Mouse (Mus musculus) midbrain, embryonic 13.5 days (tissue): ENCODE results near the gene Rgs6. TPM values are rescaled to one million over a fixed set of nuclear protein-coding genes. Genes with fewer than 3 reads are reported as not detected.

Source experiments
- ATAC-seq: fragments of 200-750 bp; cut with Nextera tagmentation; 2 replicates; pipeline ENCODE4 v1.8.0; 2017; ENCODE audit warnings: mild to moderate bottlenecking, moderate TSS enrichment, moderate library complexity
- H3K27ac ChIP-seq: fragments of 300-500 bp; sonication (generic); 2 replicates; pipeline ENCODE4 v1.5.1; 2015; ENCODE audit warnings: inconsistent platforms, mild to moderate bottlenecking, moderate library complexity
- H3K27me3 ChIP-seq: fragments of 300-500 bp; sonication (generic); 2 replicates; pipeline ENCODE4 v1.6.1; 2015; ENCODE audit warnings: mild to moderate bottlenecking, inconsistent platforms
- H3K36me3 ChIP-seq: fragments of 300-500 bp; sonication (generic); 2 replicates; pipeline ENCODE4 v1.6.1; 2015; ENCODE audit warnings: mild to moderate bottlenecking, inconsistent platforms
- H3K4me1 ChIP-seq: fragments of 300-500 bp; sonication (generic); replicated peaks from 2 replicates; pipeline ENCODE4 v1.6.1; 2015; ENCODE audit warnings: inconsistent platforms
- H3K4me2 ChIP-seq: fragments of 300-500 bp; sonication (generic); replicated peaks from 2 replicates; pipeline ENCODE4 v1.6.1; 2015; ENCODE audit warnings: moderate library complexity, mild to moderate bottlenecking, inconsistent platforms
- H3K4me3 ChIP-seq: fragments of 300-500 bp; sonication (generic); replicated peaks from 2 replicates; pipeline ENCODE4 v1.5.1; 2015; ENCODE audit warnings: mild to moderate bottlenecking, inconsistent platforms
- H3K9ac ChIP-seq: fragments of 300-500 bp; sonication (generic); replicated peaks from 2 replicates; pipeline ENCODE4 v1.6.1; 2015; ENCODE audit warnings: mild to moderate bottlenecking, inconsistent platforms
- H3K9me3 ChIP-seq: fragments of 300-500 bp; sonication (generic); 2 replicates; pipeline ENCODE4 v1.6.1; 2016; ENCODE audit warnings: mild to moderate bottlenecking, inconsistent platforms
- WGBS: fragments of 180-500 bp; shearing (Covaris S2); methylation state at CpG from one replicate; pipeline ENCODE4 v1.1.7; 2015; 5-methylcytosine and 5-hydroxymethylcytosine counted together
- polyA plus RNA-seq: library from polyadenylated mRNA; unstranded; fragments of >200 nt; fragmentation: Nextera tagmentation; extraction: Ambion mirVana; gene quantifications from 2 replicates; pipeline ENCODE4 v1.2.1, GENCODE M21; 2015

Gene Rgs6
- polyA plus RNA-seq, 1 experiment from 2014 or later, result 11.6 TPM

GRCm38 (mm10) chr12:83208841-83209240, 620.7 kb downstream of the Rgs6 start:
- H3K27me3 ChIP-seq, result no peaks in the 10 kb centered on the region
- no peak overlapping the region for H3K4me3 ChIP-seq
- no peaks in the 10 kb centered on the region for H3K9me3 ChIP-seq
- ATAC-seq, result no peak
- WGBS, result 65% methylated on average over 6 of the region's 6 CpGs
- H3K4me1 ChIP-seq, result peaks cover 33% of the 10 kb centered on the region
- no peak overlapping the region for H3K9ac ChIP-seq
- 0 out of 2 replicates have a peak overlapping the region, but pooled peaks have one; percentile 39 for H3K27ac ChIP-seq
- no peaks in the 10 kb centered on the region for H3K36me3 ChIP-seq
- H3K4me2 ChIP-seq, result no peak overlapping the region

GRCm38 (mm10) chr12:83209461-83209860, 621.4 kb downstream of the Rgs6 start:
- H3K27ac ChIP-seq, result peak overlapping the region; percentile 54; the same call in 1 of the 2 replicates
- WGBS, result 46% methylated on average over 6 of the region's 6 CpGs
- ATAC-seq, result no peak
- no peak overlapping the region for H3K4me2 ChIP-seq
- H3K4me1 ChIP-seq, result peaks cover 38% of the 10 kb centered on the region
- H3K27me3 ChIP-seq, result no peaks in the 10 kb centered on the region
- H3K9ac ChIP-seq, result no peak overlapping the region
- no peak overlapping the region for H3K4me3 ChIP-seq
- no peaks in the 10 kb centered on the region for H3K36me3 ChIP-seq
- no peaks in the 10 kb centered on the region for H3K9me3 ChIP-seq

DNA sequence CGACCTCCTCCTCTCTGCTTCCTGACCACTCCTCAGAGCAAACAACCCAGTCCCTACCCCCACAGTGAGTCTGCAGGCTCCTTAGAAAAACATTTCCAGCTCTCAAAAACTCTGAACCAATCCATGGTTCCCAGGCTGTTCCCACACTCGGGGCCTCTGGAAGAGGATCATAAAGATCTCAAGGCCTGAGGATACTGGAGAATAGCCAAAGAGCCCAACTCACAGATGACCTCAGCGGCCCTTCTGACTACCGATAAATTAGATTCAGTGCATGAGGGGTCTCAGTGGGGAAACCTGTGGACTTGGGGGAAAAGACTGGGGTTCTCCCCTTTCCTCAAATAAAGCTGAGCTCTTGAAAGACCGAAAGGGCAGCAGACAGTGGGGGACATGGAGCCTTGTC, 622.2 kb downstream of the Rgs6 start:
- Histone ChIP-seq H3K4me3 (no peak overlapping the region), H3K9ac (no peak overlapping the region), H3K4me2 (no peak overlapping the region), H3K27ac (no peak overlapping the region), H3K9me3 (no peaks in the 10 kb centered on the region), H3K4me1 (peaks cover 38% of the 10 kb centered on the region), H3K27me3 (no peaks in the 10 kb centered on the region), H3K36me3 (no peaks in the 10 kb centered on the region)
- 78% methylated on average over 5 of the region's 5 CpGs for WGBS
- ATAC-seq, result no peak

GRCm38 (mm10) chr12:83210735-83211134, 622.6 kb downstream of the Rgs6 start:
- H3K27me3 ChIP-seq, result no peaks in the 10 kb centered on the region
- no peak for ATAC-seq
- no peak overlapping the region for H3K27ac ChIP-seq
- H3K4me2 ChIP-seq, result no peak overlapping the region
- 77% methylated on average over 3 of the region's 3 CpGs for WGBS
- no peaks in the 10 kb centered on the region for H3K36me3 ChIP-seq
- no peaks in the 10 kb centered on the region for H3K9me3 ChIP-seq
- no peak overlapping the region for H3K9ac ChIP-seq
- no peak overlapping the region for H3K4me3 ChIP-seq
- H3K4me1 ChIP-seq, result peaks cover 38% of the 10 kb centered on the region

- Histone ChIP-seq H3K27me3 (no peaks in the 10 kb centered on the region), H3K4me3 (no peak overlapping the region), H3K4me2 (no peak overlapping the region), H3K4me1 (peaks cover 38% of the 10 kb centered on the region), H3K9ac (no peak overlapping the region), H3K27ac (no peak overlapping the region), H3K9me3 (no peaks in the 10 kb centered on the region), H3K36me3 (no peaks in the 10 kb centered on the region)
- ATAC-seq, result no peak
- WGBS, result 75% methylated on average over 7 of the region's 7 CpGs
Observed at GRCm38 (mm10) chr12:83211146-83211822, 623.2 kb downstream of the Rgs6 start.
